Mouse (Mus musculus): ENCODE data around the gene Gps2. TPM values are rescaled to one million over a fixed set of nuclear protein-coding genes. Genes with fewer than 3 reads are reported as not detected.

Gps2 gene
- total RNA-seq (2014; rRNA removed) (7.0 and 8.5 TPM in 2 replicates), polyA plus RNA-seq (2012; rRNA removed) (32.3 and 41.0 TPM in 2 replicates)

GRCm38 (mm10) chr11:69913554-69914371, at the start of gene Gps2:
Gene Gps2, plus strand, starts transcription at chr11:69913888.
- H3K27ac ChIP-seq (replicated peaks; ENCODE audit: insufficient read depth, low read depth, low read length) = peak within 1 kb of the TSS; percentile 46
- peak within 1 kb of the TSS; percentile 89 for H3K9ac ChIP-seq (ENCODE audit: low read depth, low read length)
- peaks cover 20% of the 10 kb centered on the region for H3K36me3 ChIP-seq (ENCODE audit: control insufficient read depth, insufficient read depth, low read length)
- DNase-seq (ENCODE audit: extremely low read depth, low read depth, low spot score) = peak; percentile 85
- H3K4me3 ChIP-seq (ENCODE audit: insufficient read depth, low read depth, low read length) = peak within 1 kb of the TSS; percentile 86
- peaks cover 14% of the 10 kb centered on the region for H3K4me1 ChIP-seq (ENCODE audit: control insufficient read depth, insufficient read depth, low read length)
- TF ChIP-seq CTCF (IDR thresholded peaks at IDR 0.05; ENCODE audit: low read depth, low read length) (no peak), POLR2A (IDR thresholded peaks at IDR 0.05; ENCODE audit: extremely low read depth, insufficient read depth, low read length) (peak; percentile 40; the same call in 1 of the 2 replicates)
- 2% methylated on average over 61 of the region's 61 CpGs for WGBS
- no peaks in the 10 kb centered on the region for H3K79me2 ChIP-seq (ENCODE audit: control insufficient read depth, insufficient read depth, low read length)
- H3K27me3 ChIP-seq (ENCODE audit: control insufficient read depth, insufficient read depth, low read length) = no peaks in the 10 kb centered on the region

- H3K27ac ChIP-seq (replicated peaks; ENCODE audit: insufficient read depth, low read depth, low read length) = no peak overlapping the region
- no peaks in the 10 kb centered on the region for H3K4me1 ChIP-seq (ENCODE audit: control insufficient read depth, insufficient read depth, low read length)
- no peak for DNase-seq (ENCODE audit: extremely low read depth, low read depth, low spot score)
- WGBS = 62% methylated on average over 8 of the region's 8 CpGs
- H3K4me3 ChIP-seq (ENCODE audit: insufficient read depth, low read depth, low read length) = no peak overlapping the region
- TF ChIP-seq CTCF (IDR thresholded peaks at IDR 0.05; ENCODE audit: low read depth, low read length) (no peak), POLR2A (IDR thresholded peaks at IDR 0.05; ENCODE audit: extremely low read depth, insufficient read depth, low read length) (no peak)
- H3K9ac ChIP-seq (ENCODE audit: low read depth, low read length) = no peak overlapping the region
- H3K79me2 ChIP-seq (ENCODE audit: control insufficient read depth, insufficient read depth, low read length) = no peaks in the 10 kb centered on the region
- H3K27me3 ChIP-seq (ENCODE audit: control insufficient read depth, insufficient read depth, low read length) = no peaks in the 10 kb centered on the region
- H3K36me3 ChIP-seq (ENCODE audit: control insufficient read depth, insufficient read depth, low read length) = no peaks in the 10 kb centered on the region
Observed at GRCm38 (mm10) chr11:69864138-69864860, 49.4 kb upstream of the Gps2 start.

GRCm38 (mm10) chr11:69865561-69865960, 48.1 kb upstream of the Gps2 start:
- 83% methylated on average over 9 of the region's 9 CpGs for WGBS
- H3K9ac ChIP-seq (ENCODE audit: low read depth, low read length) = no peak overlapping the region
- no peaks in the 10 kb centered on the region for H3K4me1 ChIP-seq (ENCODE audit: control insufficient read depth, insufficient read depth, low read length)
- no peaks in the 10 kb centered on the region for H3K27me3 ChIP-seq (ENCODE audit: control insufficient read depth, insufficient read depth, low read length)
- no peaks in the 10 kb centered on the region for H3K79me2 ChIP-seq (ENCODE audit: control insufficient read depth, insufficient read depth, low read length)
- DNase-seq (ENCODE audit: extremely low read depth, low read depth, low spot score) = no peak
- no peaks in the 10 kb centered on the region for H3K36me3 ChIP-seq (ENCODE audit: control insufficient read depth, insufficient read depth, low read length)
- no peak overlapping the region for H3K27ac ChIP-seq (replicated peaks; ENCODE audit: insufficient read depth, low read depth, low read length)
- no peak overlapping the region for H3K4me3 ChIP-seq (ENCODE audit: insufficient read depth, low read depth, low read length)
- no peak for TF ChIP-seq CTCF (IDR thresholded peaks at IDR 0.05; ENCODE audit: low read depth, low read length)
- TF ChIP-seq POLR2A (IDR thresholded peaks at IDR 0.05; ENCODE audit: extremely low read depth, insufficient read depth, low read length) = no peak

GRCm38 (mm10) chr11:69867335-69867734, 46.4 kb upstream of the Gps2 start:
- TF ChIP-seq CTCF (IDR thresholded peaks at IDR 0.05; ENCODE audit: low read depth, low read length) (no peak), POLR2A (IDR thresholded peaks at IDR 0.05; ENCODE audit: extremely low read depth, insufficient read depth, low read length) (no peak)
- Histone ChIP-seq H3K9ac (ENCODE audit: low read depth, low read length) (no peak overlapping the region), H3K27ac (replicated peaks; ENCODE audit: insufficient read depth, low read depth, low read length) (no peak overlapping the region), H3K4me3 (ENCODE audit: insufficient read depth, low read depth, low read length) (no peak overlapping the region), H3K4me1 (ENCODE audit: control insufficient read depth, insufficient read depth, low read length) (no peaks in the 10 kb centered on the region), H3K36me3 (ENCODE audit: control insufficient read depth, insufficient read depth, low read length) (no peaks in the 10 kb centered on the region), H3K27me3 (ENCODE audit: control insufficient read depth, insufficient read depth, low read length) (no peaks in the 10 kb centered on the region), H3K79me2 (ENCODE audit: control insufficient read depth, insufficient read depth, low read length) (no peaks in the 10 kb centered on the region)
- DNase-seq (ENCODE audit: extremely low read depth, low read depth, low spot score) = no peak
- WGBS = 61% methylated on average over 9 of the region's 9 CpGs

- no peak for DNase-seq (ENCODE audit: extremely low read depth, low read depth, low spot score)
- Histone ChIP-seq H3K79me2 (ENCODE audit: control insufficient read depth, insufficient read depth, low read length) (no peaks in the 10 kb centered on the region), H3K27ac (replicated peaks; ENCODE audit: insufficient read depth, low read depth, low read length) (no peak overlapping the region), H3K4me1 (ENCODE audit: control insufficient read depth, insufficient read depth, low read length) (no peaks in the 10 kb centered on the region), H3K36me3 (ENCODE audit: control insufficient read depth, insufficient read depth, low read length) (no peaks in the 10 kb centered on the region), H3K9ac (ENCODE audit: low read depth, low read length) (no peak overlapping the region), H3K4me3 (ENCODE audit: insufficient read depth, low read depth, low read length) (no peak overlapping the region), H3K27me3 (ENCODE audit: control insufficient read depth, insufficient read depth, low read length) (no peaks in the 10 kb centered on the region)
- WGBS = 96% methylated on average over 2 of the region's 2 CpGs
- TF ChIP-seq POLR2A (IDR thresholded peaks at IDR 0.05; ENCODE audit: extremely low read depth, insufficient read depth, low read length) = no peak
- no peak for TF ChIP-seq CTCF (IDR thresholded peaks at IDR 0.05; ENCODE audit: low read depth, low read length)
Observed at GRCm38 (mm10) chr11:69870289-69871069, 43.2 kb upstream of the Gps2 start.
